Mouse (Mus musculus): Measurements from ENCODE around the gene Actl11. TPM values are rescaled to one million over a fixed set of nuclear protein-coding genes. Genes with fewer than 3 reads are reported as not detected.

The Actl11 gene
- polyA plus RNA-seq (2012) = not detected in 2 replicates

GRCm38 (mm10) chr9:107928169-107928568 lies at the start of gene Actl11:
TSS of gene Actl11 (plus strand) at chr9:107928469.

GRCm38 (mm10) chr9:107887804-107888266 lies 40.4 kb upstream of the Actl11 start, which contains the start of gene Mon1a:
TSS of gene Mon1a (plus strand) at chr9:107888151.

DNA sequence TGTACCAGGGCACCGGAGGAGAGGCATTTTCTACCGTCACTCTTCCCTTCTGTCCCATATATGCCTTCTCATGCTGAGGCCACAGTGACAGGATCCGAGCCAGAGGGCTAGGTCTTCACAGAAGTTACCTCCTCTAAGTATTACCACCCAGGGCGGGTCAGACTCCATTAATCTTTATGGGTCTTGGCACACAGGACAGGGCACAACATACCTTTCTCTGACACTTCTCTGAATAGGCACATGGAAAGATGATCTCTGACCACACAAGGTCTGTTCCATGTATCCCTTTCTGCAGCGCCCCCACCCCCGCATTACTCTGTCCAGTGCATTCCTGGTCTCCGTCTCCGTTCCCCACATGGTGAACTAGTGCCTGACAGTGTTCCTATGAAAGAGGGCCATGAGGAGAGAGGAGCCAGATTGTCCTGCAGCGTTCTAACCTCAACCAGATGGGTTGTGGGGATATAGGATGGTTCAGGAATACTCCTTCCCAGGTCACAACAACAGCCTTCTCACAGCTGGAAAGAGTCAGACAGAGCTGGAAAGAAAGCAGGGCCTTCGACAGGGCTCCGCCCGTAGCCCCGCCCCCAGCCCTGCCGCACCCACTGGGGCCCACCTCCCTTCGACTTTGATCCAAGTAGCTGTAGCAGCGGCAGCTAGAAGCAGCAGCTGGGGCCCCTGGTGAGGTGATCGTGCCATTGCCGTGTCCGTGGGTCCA lies 21.9 kb upstream of the Actl11 start, which contains the start of gene Mst1r:
TSS of gene Mst1r (plus strand) at position 622 of the 715 bp plus-strand sequence.

DNA sequence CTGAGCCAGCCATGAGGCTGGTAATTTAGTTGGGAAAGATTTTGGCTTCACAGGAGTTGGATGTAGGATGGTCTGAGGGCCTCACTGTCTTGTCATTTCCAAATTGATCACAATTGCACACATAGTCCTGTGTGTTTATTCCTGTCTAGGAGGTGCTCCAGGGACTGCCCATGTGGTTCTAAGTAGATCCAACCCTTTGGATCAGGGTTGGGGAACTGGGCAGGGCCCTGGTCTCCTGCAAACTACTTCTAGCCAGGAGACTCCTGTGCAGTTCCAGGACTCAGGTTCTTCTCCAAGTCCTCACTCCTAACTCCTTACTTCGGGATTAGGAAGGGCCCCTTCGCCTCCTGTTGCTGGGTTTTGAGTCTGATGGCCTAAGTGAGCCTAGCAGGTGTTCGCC lies 7.1 kb downstream of the Actl11 start, which contains the start of gene Camkv:
TSS of gene Camkv (plus strand) at position 301 of the 400 bp plus-strand sequence.

GRCm38 (mm10) chr9:107949922-107950235 lies 21.6 kb downstream of the Actl11 start, which contains the start of gene Traip:
TSS of gene Traip (plus strand) at chr9:107950136.

GRCm38 (mm10) chr9:107975399-107976386 lies 47.4 kb downstream of the Actl11 start, which contains the start of gene Uba7:
TSS of gene Uba7 (plus strand) at chr9:107975505.

Other genes with a start within 250 kb of the Actl11 start
- gene Gnat1, start 248.8 kb upstream of the Actl11 start, polyA plus RNA-seq (2012) = 0.33 and 0.55 TPM in 2 replicates
- 0.52 and 0.71 TPM in 2 replicates for gene Sema3f, start 218.0 kb upstream of the Actl11 start, polyA plus RNA-seq (2012)
- gene Rbm5, start 157.5 kb upstream of the Actl11 start, polyA plus RNA-seq (2012) = 22.6 and 29.7 TPM in 2 replicates
- gene Rbm6, start 55.2 kb upstream of the Actl11 start, polyA plus RNA-seq (2012) = 21.8 and 30.9 TPM in 2 replicates
- gene Mon1a, start 40.3 kb upstream of the Actl11 start, polyA plus RNA-seq (2012) = 22.6 and 23.1 TPM in 2 replicates
- gene Mst1r, start 21.6 kb upstream of the Actl11 start, polyA plus RNA-seq (2012) = 0.18 and 0.50 TPM in 2 replicates
- gene Camkv, start 7.2 kb downstream of the Actl11 start, polyA plus RNA-seq (2012) = 0.26 and 0.68 TPM in 2 replicates
- 2.5 and 4.6 TPM in 2 replicates for gene Traip, start 21.7 kb downstream of the Actl11 start, polyA plus RNA-seq (2012)
- gene Uba7, start 47.0 kb downstream of the Actl11 start, polyA plus RNA-seq (2012) = 30.7 and 41.6 TPM in 2 replicates
- gene Gm20661, start 54.6 kb downstream of the Actl11 start, polyA plus RNA-seq (2012) = 0.25 and 0.33 TPM in 2 replicates
- 69.0 and 83.7 TPM in 2 replicates for gene Inka1, start 57.4 kb downstream of the Actl11 start, polyA plus RNA-seq (2012)
- 0.28 and 1.4 TPM in 2 replicates for gene Cdhr4, start 64.0 kb downstream of the Actl11 start, polyA plus RNA-seq (2012)
- 0.04 and 0.06 TPM in 2 replicates for gene Gm20662, start 67.9 kb downstream of the Actl11 start, polyA plus RNA-seq (2012)
- 55.9 and 63.3 TPM in 2 replicates for gene Ip6k1, start 74.0 kb downstream of the Actl11 start, polyA plus RNA-seq (2012)
- 14.6 and 19.6 TPM in 2 replicates for gene Gmppb, start 120.8 kb downstream of the Actl11 start, polyA plus RNA-seq (2012)
- 2.5 TPM in 2 replicates for gene Amigo3, start 124.7 kb downstream of the Actl11 start, polyA plus RNA-seq (2012)
- gene Mst1, start 152.0 kb downstream of the Actl11 start, polyA plus RNA-seq (2012) = 0.28 TPM in 1 of 2 replicates, not detected in the other
- 100 and 113 TPM in 2 replicates for gene Rnf123, start 154.9 kb downstream of the Actl11 start, polyA plus RNA-seq (2012)
- gene Apeh, start 166.1 kb downstream of the Actl11 start, polyA plus RNA-seq (2012) = 48.2 and 48.5 TPM in 2 replicates